Mouse (Mus musculus) c-Kit-positive CD71-negative TER-119-negative erythroid progenitor cells, embryonic 14.5 days (primary cell): ENCODE measurements around the gene Camta1.
"Not testable (repeated sequence)": the region's sequence is repeated elsewhere in the genome, so short reads cannot be mapped to it uniquely, and the experiment has no call there.

Experiments
- DNase-seq: peaks from one replicate; pipeline ENCODE4 v3.0.0-alpha.2; 2013; ENCODE audit warnings: low read depth

The Camta1 gene

GRCm38 (mm10) chr4:150927789-150928188, 933.9 kb downstream of the Camta1 start:
- no peak for DNase-seq

GRCm38 (mm10) chr4:150926924-150927705, 934.6 kb downstream of the Camta1 start:
- no peak for DNase-seq

- no peak for DNase-seq
Measured at GRCm38 (mm10) chr4:150925923-150926322, 935.8 kb downstream of the Camta1 start.

GRCm38 (mm10) chr4:150924936-150925335, 936.7 kb downstream of the Camta1 start:
- no peak for DNase-seq

GRCm38 (mm10) chr4:150924308-150924707, 937.4 kb downstream of the Camta1 start:
- no peak for DNase-seq

GRCm38 (mm10) chr4:150921206-150921605, 940.5 kb downstream of the Camta1 start:
- no peak for DNase-seq

- DNase-seq, result no peak
Measured at GRCm38 (mm10) chr4:150917336-150918027, 944.2 kb downstream of the Camta1 start.

GRCm38 (mm10) chr4:150915181-150915906, 946.3 kb downstream of the Camta1 start:
- DNase-seq, result no peak

GRCm38 (mm10) chr4:150914290-150914733, 947.4 kb downstream of the Camta1 start, which contains the start of the genes Park7 and Tnfrsf9:
Park7 (minus strand) TSS chr4:150914437.
Tnfrsf9 (plus strand) TSS chr4:150914562.
- peak; percentile 91 for DNase-seq

GRCm38 (mm10) chr4:150913743-150914142, 947.9 kb downstream of the Camta1 start:
- no peak for DNase-seq

- no peak for DNase-seq
Measured at GRCm38 (mm10) chr4:150910164-150910951, 951.3 kb downstream of the Camta1 start.

GRCm38 (mm10) chr4:150909451-150910156, 952.1 kb downstream of the Camta1 start:
- peak; percentile 95 for DNase-seq

GRCm38 (mm10) chr4:150908512-150908911, 953.2 kb downstream of the Camta1 start:
- not testable (repeated sequence) for DNase-seq

GRCm38 (mm10) chr4:150907099-150907498, 954.6 kb downstream of the Camta1 start:
- no peak for DNase-seq

- DNase-seq, result no peak
Measured at GRCm38 (mm10) chr4:150903091-150903742, 958.5 kb downstream of the Camta1 start.

- DNase-seq, result no peak
Measured at GRCm38 (mm10) chr4:150902062-150902461, 959.6 kb downstream of the Camta1 start.

- peak; percentile 71 for DNase-seq
Measured at GRCm38 (mm10) chr4:150901651-150902050, 960.0 kb downstream of the Camta1 start.

GRCm38 (mm10) chr4:150900486-150900885, 961.2 kb downstream of the Camta1 start:
- no peak for DNase-seq

GRCm38 (mm10) chr4:150898716-150899365, 962.8 kb downstream of the Camta1 start:
- peak; percentile 79 for DNase-seq
